Mouse (Mus musculus): ENCODE measurements around the gene Chmp5. TPM values are rescaled to one million over a fixed set of nuclear protein-coding genes. Genes with fewer than 3 reads are reported as not detected.

The Chmp5 gene
- polyA plus RNA-seq, 1 experiment from 2014 or later, result 147 TPM

DNA sequence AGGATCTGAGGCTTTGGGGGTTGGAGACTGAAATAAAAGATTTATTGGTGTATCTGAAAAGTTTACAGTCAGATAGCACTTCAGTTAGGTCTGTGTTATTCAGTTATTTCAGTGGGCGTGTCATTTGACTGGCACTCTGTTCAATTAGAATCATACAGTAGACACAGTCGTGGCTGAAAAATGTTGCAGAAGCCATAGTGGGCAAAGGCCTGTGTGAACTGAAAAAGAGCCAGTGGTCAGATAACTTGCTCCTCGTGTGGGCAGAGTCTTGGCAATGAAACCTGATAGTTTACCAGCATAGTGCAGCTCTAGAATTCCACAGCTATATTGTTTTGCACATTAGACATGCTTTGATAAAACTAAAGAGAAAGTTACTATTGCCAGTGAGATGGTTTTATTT is 34.3 kb downstream of the Chmp5 start:
- Histone ChIP-seq H3K4me3 (replicated peaks) (no peak overlapping the region), H3K9ac (replicated peaks) (no peak overlapping the region), H3K9me3 (replicated peaks) (no peaks in the 10 kb centered on the region), H3K4me1 (no peaks in the 10 kb centered on the region; the same call in 1 of the 2 replicates), H3K4me2 (no peak overlapping the region), H3K27me3 (replicated peaks) (no peaks in the 10 kb centered on the region), H3K27ac (replicated peaks) (no peak overlapping the region), H3K36me3 (peaks cover 66% of the 10 kb centered on the region)
- 72% methylated on average over 3 of the region's 3 CpGs for WGBS
- no peak for ATAC-seq (ENCODE audit: low FRiP score)

DNA sequence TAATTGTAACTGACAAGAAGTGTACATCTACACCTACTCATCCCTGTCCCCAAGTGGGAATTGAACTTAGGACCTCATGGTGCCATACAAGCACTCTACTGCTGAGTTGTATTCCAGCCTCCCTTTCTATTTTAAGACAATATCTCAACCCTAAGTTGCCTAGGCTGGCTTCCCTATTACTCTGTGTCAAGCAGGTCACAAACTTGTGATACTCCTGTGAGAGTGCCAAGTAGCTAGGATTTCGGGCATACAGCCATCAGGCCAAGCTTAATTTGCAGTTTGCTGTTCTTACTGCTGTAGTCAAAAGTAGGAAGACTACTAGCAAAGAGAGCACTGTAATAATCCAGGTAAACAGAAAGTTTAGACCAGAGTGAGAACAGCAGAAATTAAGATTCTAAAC is 35.5 kb downstream of the Chmp5 start:
- no peak overlapping the region for H3K9ac ChIP-seq (replicated peaks)
- ATAC-seq (ENCODE audit: low FRiP score), result no peak
- H3K4me2 ChIP-seq, result no peak overlapping the region
- H3K4me1 ChIP-seq, result no peaks in the 10 kb centered on the region; the same call in 1 of the 2 replicates
- peaks cover 65% of the 10 kb centered on the region for H3K36me3 ChIP-seq
- WGBS, result 92% methylated on average over 1 of the region's 1 CpGs
- H3K4me3 ChIP-seq (replicated peaks), result no peak overlapping the region
- no peaks in the 10 kb centered on the region for H3K9me3 ChIP-seq (replicated peaks)
- H3K27me3 ChIP-seq (replicated peaks), result no peaks in the 10 kb centered on the region
- no peak overlapping the region for H3K27ac ChIP-seq (replicated peaks)

- 90% methylated on average over 6 of the region's 6 CpGs for WGBS
- Histone ChIP-seq H3K4me1 (no peaks in the 10 kb centered on the region), H3K9me3 (replicated peaks) (no peaks in the 10 kb centered on the region), H3K9ac (replicated peaks) (no peak overlapping the region), H3K27ac (replicated peaks) (no peak overlapping the region), H3K4me3 (replicated peaks) (no peak overlapping the region), H3K36me3 (peaks cover 87% of the 10 kb centered on the region), H3K4me2 (no peak overlapping the region), H3K27me3 (replicated peaks) (no peaks in the 10 kb centered on the region)
- no peak for ATAC-seq (ENCODE audit: low FRiP score)
Observed at GRCm38 (mm10) chr4:40989633-40990032, 41.4 kb downstream of the Chmp5 start.

DNA sequence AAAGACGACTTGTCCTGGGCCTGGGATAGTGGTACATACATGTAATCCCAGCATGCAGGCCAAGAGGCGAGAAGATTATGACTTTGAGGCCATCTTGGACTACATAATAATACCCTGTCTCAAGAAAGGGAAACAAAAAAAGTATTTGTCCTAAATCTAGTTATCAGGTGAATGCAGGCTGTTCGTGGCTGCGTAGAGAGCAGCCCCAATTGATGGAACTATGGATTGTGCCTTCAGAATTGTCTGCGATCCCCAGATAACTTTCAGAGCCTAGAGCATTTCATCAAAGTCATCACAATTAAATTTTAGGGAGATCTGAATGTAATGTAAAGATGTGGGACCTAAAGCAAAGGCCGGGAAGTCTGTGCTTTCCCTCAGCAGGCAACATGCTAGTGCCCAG is 48.1 kb downstream of the Chmp5 start:
- H3K4me3 ChIP-seq (replicated peaks), result no peak overlapping the region
- H3K9me3 ChIP-seq (replicated peaks), result no peaks in the 10 kb centered on the region
- no peak overlapping the region for H3K27ac ChIP-seq (replicated peaks)
- H3K4me1 ChIP-seq, result no peaks in the 10 kb centered on the region
- peaks cover 91% of the 10 kb centered on the region for H3K36me3 ChIP-seq
- no peak overlapping the region for H3K9ac ChIP-seq (replicated peaks)
- ATAC-seq (ENCODE audit: low FRiP score), result no peak
- H3K27me3 ChIP-seq (replicated peaks), result no peaks in the 10 kb centered on the region
- WGBS, result 94% methylated on average over 6 of the region's 6 CpGs
- H3K4me2 ChIP-seq, result no peak overlapping the region

DNA sequence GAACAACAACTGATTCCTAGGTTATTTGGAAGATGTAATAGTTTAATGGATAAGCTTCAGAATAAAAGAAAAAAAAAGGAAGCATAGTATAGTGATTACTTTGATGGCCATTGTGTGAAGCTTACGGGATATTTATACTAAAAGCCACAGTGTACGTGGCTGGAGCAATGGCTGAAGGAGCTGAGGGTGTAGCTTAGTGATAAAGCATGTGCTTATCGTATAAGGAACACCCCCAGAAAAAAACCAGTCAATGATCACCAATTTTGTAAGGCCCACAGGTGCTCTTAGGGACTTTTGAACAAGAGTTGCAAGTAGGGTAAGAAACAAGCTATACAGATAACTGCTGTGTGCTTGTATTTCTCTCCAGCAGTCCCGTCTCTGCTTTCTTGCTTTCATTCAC is 49.7 kb downstream of the Chmp5 start:
- no peak overlapping the region for H3K27ac ChIP-seq (replicated peaks)
- H3K4me1 ChIP-seq, result no peaks in the 10 kb centered on the region
- H3K27me3 ChIP-seq (replicated peaks), result no peaks in the 10 kb centered on the region
- no peak overlapping the region for H3K4me2 ChIP-seq
- 99% methylated on average over 4 of the region's 4 CpGs for WGBS
- no peak overlapping the region for H3K9ac ChIP-seq (replicated peaks)
- ATAC-seq (ENCODE audit: low FRiP score), result no peak
- H3K4me3 ChIP-seq (replicated peaks), result no peak overlapping the region
- peaks cover 90% of the 10 kb centered on the region for H3K36me3 ChIP-seq
- no peaks in the 10 kb centered on the region for H3K9me3 ChIP-seq (replicated peaks)

DNA sequence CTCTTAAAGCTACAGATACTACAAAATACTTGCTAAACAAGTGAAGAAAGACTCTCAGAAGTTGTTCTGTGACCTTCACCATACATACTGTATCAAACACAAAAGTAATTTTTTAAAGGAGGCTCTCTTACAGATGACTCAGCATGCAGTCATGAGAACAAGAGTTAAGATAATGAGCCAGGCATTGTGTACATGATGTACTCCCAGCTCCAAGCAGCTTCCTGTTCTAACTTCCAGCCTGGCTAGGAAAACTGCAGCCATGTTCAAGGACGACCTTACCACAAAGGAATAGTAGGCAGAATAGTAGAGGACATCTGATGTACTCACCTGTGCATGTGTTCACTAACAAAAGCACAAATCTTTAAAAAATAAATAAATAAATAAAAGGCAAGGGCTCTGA is 52.1 kb downstream of the Chmp5 start:
- Histone ChIP-seq H3K4me1 (no peaks in the 10 kb centered on the region), H3K9me3 (replicated peaks) (no peaks in the 10 kb centered on the region), H3K9ac (replicated peaks) (no peak overlapping the region), H3K27ac (replicated peaks) (no peak overlapping the region), H3K27me3 (replicated peaks) (no peaks in the 10 kb centered on the region), H3K4me3 (replicated peaks) (no peak overlapping the region), H3K4me2 (no peak overlapping the region), H3K36me3 (peaks cover 92% of the 10 kb centered on the region)
- 86% methylated on average over 1 of the region's 1 CpGs for WGBS
- ATAC-seq (ENCODE audit: low FRiP score), result no peak

DNA sequence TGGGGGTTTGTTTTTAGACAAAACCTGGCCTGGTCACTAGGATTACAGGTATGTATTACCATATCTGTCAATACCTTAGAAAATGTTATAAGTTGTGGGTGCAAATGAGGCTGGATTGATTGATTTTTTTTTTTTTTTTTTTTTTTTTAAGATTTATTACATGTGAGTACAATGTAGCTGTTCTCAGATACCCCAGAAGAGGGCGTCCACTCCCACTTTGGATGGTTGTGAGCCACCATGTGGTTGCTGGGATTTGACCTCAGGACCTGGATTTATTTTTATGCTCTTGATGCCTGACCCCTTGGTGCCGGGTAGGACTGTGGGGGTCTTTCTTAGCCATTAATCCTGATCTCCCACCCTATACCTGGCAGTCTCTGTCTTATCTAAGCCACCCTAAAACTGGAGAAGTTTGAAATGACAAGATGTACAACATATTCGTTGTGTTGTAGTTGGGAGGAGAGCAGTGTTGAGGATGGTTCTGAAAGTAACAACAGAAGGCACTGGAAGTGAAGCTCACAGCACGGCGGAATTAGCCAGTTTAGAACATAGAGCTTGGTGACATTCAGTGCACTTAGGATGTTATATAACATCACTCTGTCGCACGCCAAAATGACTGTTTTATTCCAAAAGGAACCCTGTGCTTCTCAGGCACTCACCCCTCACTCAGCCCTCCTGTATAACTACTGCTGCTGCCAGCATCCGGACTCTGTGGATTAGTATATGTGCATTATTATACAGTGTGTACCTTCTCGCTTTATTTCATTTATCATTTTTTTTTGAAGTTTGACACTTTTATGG is 52.8 kb downstream of the Chmp5 start:
- ATAC-seq (ENCODE audit: low FRiP score), result no peak
- Histone ChIP-seq H3K27ac (replicated peaks) (no peak overlapping the region), H3K36me3 (peaks cover 87% of the 10 kb centered on the region), H3K4me3 (replicated peaks) (no peak overlapping the region), H3K9ac (replicated peaks) (no peak overlapping the region), H3K4me2 (no peak overlapping the region), H3K9me3 (replicated peaks) (no peaks in the 10 kb centered on the region), H3K27me3 (replicated peaks) (no peaks in the 10 kb centered on the region), H3K4me1 (no peaks in the 10 kb centered on the region)
- 89% methylated on average over 9 of the region's 9 CpGs for WGBS

DNA sequence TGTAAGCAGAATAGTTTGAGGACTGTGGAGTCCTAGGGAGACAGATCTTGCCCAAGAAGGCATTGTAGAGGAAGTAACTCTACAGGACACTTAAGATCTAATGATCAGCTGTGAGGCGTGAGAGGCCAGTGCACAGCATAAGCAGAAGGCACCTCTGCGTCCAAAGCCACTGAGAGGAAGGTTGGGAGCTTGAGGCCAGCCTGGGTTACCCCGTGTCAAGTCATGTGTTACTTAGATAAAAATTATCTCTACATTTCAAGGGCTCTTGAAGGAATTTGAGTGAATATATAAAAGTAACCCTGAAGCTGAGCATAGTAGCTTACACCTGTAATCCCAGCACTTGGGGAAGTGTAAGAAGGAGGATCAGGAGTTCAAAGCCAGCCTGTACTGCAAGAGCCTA is 65.1 kb downstream of the Chmp5 start:
- Histone ChIP-seq H3K9me3 (replicated peaks) (no peaks in the 10 kb centered on the region), H3K4me3 (replicated peaks) (no peak overlapping the region), H3K27me3 (replicated peaks) (no peaks in the 10 kb centered on the region), H3K27ac (replicated peaks) (no peak overlapping the region), H3K4me1 (no peaks in the 10 kb centered on the region), H3K9ac (replicated peaks) (no peak overlapping the region), H3K4me2 (no peak overlapping the region), H3K36me3 (peaks cover 79% of the 10 kb centered on the region)
- WGBS, result 96% methylated on average over 3 of the region's 3 CpGs
- no peak for ATAC-seq (ENCODE audit: low FRiP score)

Small RNA genes within 50 kb of the gene (microRNA-seq; reads per million reads assigned to microRNA genes)
- 1.4 reads per million for gene Mir3094

Other genes with a start within 250 kb of the Chmp5 start
- gene Aptx, start 245.2 kb upstream of the Chmp5 start, polyA plus RNA-seq (2015; fragmentation: Nextera tagmentation; extraction: Ambion mirVana), result 41.0 and 41.2 TPM in 2 replicates
- gene Dnaja1, start 226.3 kb upstream of the Chmp5 start, polyA plus RNA-seq (2015; fragmentation: Nextera tagmentation; extraction: Ambion mirVana), result 652 and 681 TPM in 2 replicates
- gene Smu1, start 190.5 kb upstream of the Chmp5 start, polyA plus RNA-seq (2015; fragmentation: Nextera tagmentation; extraction: Ambion mirVana), result 107 and 126 TPM in 2 replicates
- 8.8 and 16.6 TPM in 2 replicates for gene B4galt1, start 94.4 kb upstream of the Chmp5 start, polyA plus RNA-seq (2015; fragmentation: Nextera tagmentation; extraction: Ambion mirVana)
- 4.2 TPM in 1 of 2 replicates, not detected in the other for gene Spink4, start 28.4 kb upstream of the Chmp5 start, polyA plus RNA-seq (2015; fragmentation: Nextera tagmentation; extraction: Ambion mirVana)
- 195 and 200 TPM in 2 replicates for gene Bag1, start 113 bp upstream of the Chmp5 start, polyA plus RNA-seq (2015; fragmentation: Nextera tagmentation; extraction: Ambion mirVana)
- gene Nfx1, start 22.5 kb downstream of the Chmp5 start, polyA plus RNA-seq (2015; fragmentation: Nextera tagmentation; extraction: Ambion mirVana), result 95.2 and 97.9 TPM in 2 replicates
- gene Aqp7, start 99.7 kb downstream of the Chmp5 start, polyA plus RNA-seq (2015; fragmentation: Nextera tagmentation; extraction: Ambion mirVana), result not detected in 2 replicates
- gene Aqp3, start 149.8 kb downstream of the Chmp5 start, polyA plus RNA-seq (2015; fragmentation: Nextera tagmentation; extraction: Ambion mirVana), result 0.65 TPM in 1 of 2 replicates, not detected in the other
- 35.7 and 39.3 TPM in 2 replicates for gene Nol6, start 176.0 kb downstream of the Chmp5 start, polyA plus RNA-seq (2015; fragmentation: Nextera tagmentation; extraction: Ambion mirVana)
- 46.4 and 52.2 TPM in 2 replicates for gene Ube2r2, start 187.3 kb downstream of the Chmp5 start, polyA plus RNA-seq (2015; fragmentation: Nextera tagmentation; extraction: Ambion mirVana)